Mouse (Mus musculus): ENCODE measurements around the gene Samd10.

- TF ChIP-seq POLR2A (IDR thresholded peaks at IDR 0.05; ENCODE audit: insufficient read length, low read depth) (no peak), MYOD1 (IDR thresholded peaks at IDR 0.05; ENCODE audit: control insufficient read depth in 1 of 3, insufficient read length in 2 of 3, low read depth in 2 of 3) (no peak), POLR2AphosphoS2 (IDR thresholded peaks at IDR 0.05; ENCODE audit: insufficient read length, low read depth) (no peak), USF1 (IDR thresholded peaks at IDR 0.05; ENCODE audit: low read depth) (no peak), REST (IDR thresholded peaks at IDR 0.05; ENCODE audit: insufficient read depth, insufficient read length) (no peak), CEBPB (IDR thresholded peaks at IDR 0.05; ENCODE audit: insufficient read depth, poor library complexity, severe bottlenecking) (no peak)
Observed at GRCm38 (mm10) chr2:181577126-181577525, 21.9 kb downstream of the Samd10 start.

Measured in myocyte (in vitro differentiated cells).